Mouse (Mus musculus) cortical plate, adult 2 months (tissue): ENCODE data around the gene Osgep. TPM values are rescaled to one million over a fixed set of nuclear protein-coding genes. Genes with fewer than 3 reads are reported as not detected.
A peak's percentile ranks its signal among the peaks of the same experiment; 100 is the strongest.
"Not testable (repeated sequence)": the region's sequence is repeated elsewhere in the genome, so short reads cannot be mapped to it uniquely, and the experiment has no call there.

Experiments used
- H3K27ac ChIP-seq: fragments of 200-500 bp; 2 replicates; pipeline ENCODE4 v1.5.1; 2012; ENCODE audit warnings: low read length, control low read depth, inconsistent platforms; ENCODE audit not compliant: insufficient read depth
- H3K4me1 ChIP-seq: fragments of 200-500 bp; 2 replicates; pipeline ENCODE4 v1.6.1; 2011; ENCODE audit warnings: low read length; ENCODE audit not compliant: control insufficient read depth, insufficient read depth
- H3K4me3 ChIP-seq: fragments of 200-500 bp; 2 replicates; pipeline ENCODE4 v1.5.1; 2011; ENCODE audit warnings: mild to moderate bottlenecking, low read length, control low read depth; ENCODE audit not compliant: insufficient read depth
- CTCF ChIP-seq: fragments of 200-500 bp; IDR thresholded peaks from 2 replicates; pipeline ENCODE4 v1.5.1; 2011; ENCODE audit warnings: mild to moderate bottlenecking, control low read depth, low read length; ENCODE audit not compliant: insufficient read depth; ENCODE audit errors: extremely low read depth
- POLR2A ChIP-seq: fragments of 200-500 bp; IDR thresholded peaks from 2 replicates; pipeline ENCODE4 v1.6.1; 2011; ENCODE audit warnings: mild to moderate bottlenecking, low read length, control low read depth; ENCODE audit not compliant: insufficient read depth; ENCODE audit errors: extremely low read depth
- polyA plus RNA-seq: library from polyadenylated mRNA; depleted of rRNA; stranded (reverse); fragments of >200 nt; gene quantifications from 2 replicates; pipeline ENCODE4 v1.2.3, GENCODE M21; 2012

Gene Osgep
- polyA plus RNA-seq, 1 experiment: 61.2 TPM

- Histone ChIP-seq H3K27ac (no peak overlapping the region), H3K4me1 (no peaks in the 10 kb centered on the region), H3K4me3 (peak overlapping the region; percentile 30)
- TF ChIP-seq CTCF (peak; percentile 43), POLR2A (0 out of 2 replicates have a peak, but pooled peaks have one; percentile 28)
Measured at GRCm38 (mm10) chr14:50903973-50904827, 20.5 kb downstream of the Osgep start.

GRCm38 (mm10) chr14:50897992-50898391 lies 26.7 kb downstream of the Osgep start:
- not testable (repeated sequence) for H3K4me3 ChIP-seq, H3K27ac ChIP-seq, H3K4me1 ChIP-seq

- TF ChIP-seq CTCF (no peak), POLR2A (no peak)
- Histone ChIP-seq H3K4me3 (peak within 1 kb of the TSS; percentile 42), H3K4me1 (no peaks in the 10 kb centered on the region), H3K27ac (0 out of 2 replicates have a peak within 1 kb of the TSS, but pooled peaks have one; percentile 21)
Measured at GRCm38 (mm10) chr14:50897374-50897765, 27.3 kb downstream of the Osgep start, which contains the start of gene Klhl33. Gene Klhl33, minus strand, starts transcription at chr14:50897507.

GRCm38 (mm10) chr14:50896747-50897373 lies 27.8 kb downstream of the Osgep start:
- TF ChIP-seq POLR2A (no peak), CTCF (no peak)
- Histone ChIP-seq H3K4me3 (peak overlapping the region; percentile 42), H3K4me1 (no peaks in the 10 kb centered on the region), H3K27ac (no peak overlapping the region)

- no peaks in the 10 kb centered on the region for H3K4me1 ChIP-seq
- TF ChIP-seq POLR2A (no peak), CTCF (no peak)
- H3K27ac ChIP-seq: no peak overlapping the region
- peak overlapping the region; percentile 42 for H3K4me3 ChIP-seq
Measured at GRCm38 (mm10) chr14:50895985-50896746, 28.5 kb downstream of the Osgep start.

- Histone ChIP-seq H3K4me3 (no peak overlapping the region; the same call in 1 of the 2 replicates), H3K27ac (no peak overlapping the region), H3K4me1 (no peaks in the 10 kb centered on the region)
- TF ChIP-seq POLR2A: no peak
- no peak for TF ChIP-seq CTCF
Measured at GRCm38 (mm10) chr14:50895407-50895806, 29.3 kb downstream of the Osgep start.

GRCm38 (mm10) chr14:50892541-50893459 lies 31.9 kb downstream of the Osgep start:
- Histone ChIP-seq H3K4me3 (no peak overlapping the region), H3K27ac (no peak overlapping the region), H3K4me1 (no peaks in the 10 kb centered on the region)
- no peak for TF ChIP-seq CTCF
- TF ChIP-seq POLR2A: no peak

- H3K4me3 ChIP-seq: no peak overlapping the region
- no peaks in the 10 kb centered on the region for H3K4me1 ChIP-seq
- no peak for TF ChIP-seq POLR2A
- TF ChIP-seq CTCF: no peak
- no peak overlapping the region for H3K27ac ChIP-seq
Measured at GRCm38 (mm10) chr14:50892091-50892490, 32.6 kb downstream of the Osgep start.
